Mouse (Mus musculus): ENCODE measurements around the gene Hmga1b. TPM values are rescaled to one million over a fixed set of nuclear protein-coding genes. Genes with fewer than 3 reads are reported as not detected.
"Not testable (repeated sequence)": the region's sequence is repeated elsewhere in the genome, so short reads cannot be mapped to it uniquely, and the experiment has no call there.

Hmga1b gene
- polyA plus RNA-seq (2015; fragmentation: Nextera tagmentation; extraction: Ambion mirVana), result 1.7 and 2.2 TPM in 2 replicates

DNA sequence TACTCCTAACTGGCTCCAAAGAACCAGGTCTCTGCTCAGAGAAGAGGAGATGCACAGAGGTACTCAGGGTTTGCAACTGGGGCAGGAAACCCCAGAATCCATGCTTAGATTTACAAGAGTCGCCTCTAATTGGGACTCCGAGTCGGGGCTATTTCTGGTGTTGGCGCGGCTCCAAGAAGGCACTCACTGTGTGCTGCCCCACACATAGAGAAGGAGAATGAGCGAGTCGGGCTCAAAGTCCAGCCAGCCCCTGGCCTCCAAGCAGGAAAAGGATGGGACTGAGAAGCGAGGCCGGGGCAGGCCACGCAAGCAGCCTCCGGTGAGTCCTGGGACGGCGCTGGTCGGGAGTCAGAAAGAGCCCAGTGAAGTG lies at the start of gene Hmga1b:
Hmga1b (plus strand) TSS at position 123 of the 370 bp plus-strand sequence.
- H3K4me2 ChIP-seq (ENCODE audit: low read length); H3K4me3 ChIP-seq (replicated peaks; ENCODE audit: low read length); H3K9ac ChIP-seq (replicated peaks; ENCODE audit: low read depth, low read length); H3K9me3 ChIP-seq (ENCODE audit: control insufficient read depth, low read length); H3K27ac ChIP-seq (ENCODE audit: low read length); ATAC-seq; H3K4me1 ChIP-seq (replicated peaks; ENCODE audit: control insufficient read depth, insufficient read depth, low read length); H3K36me3 ChIP-seq (ENCODE audit: control insufficient read depth, insufficient read depth); H3K27me3 ChIP-seq (replicated peaks; ENCODE audit: control insufficient read depth, insufficient read depth, low read length): not testable (repeated sequence)
- WGBS, result 18% methylated on average over 12 of the region's 14 CpGs

DNA sequence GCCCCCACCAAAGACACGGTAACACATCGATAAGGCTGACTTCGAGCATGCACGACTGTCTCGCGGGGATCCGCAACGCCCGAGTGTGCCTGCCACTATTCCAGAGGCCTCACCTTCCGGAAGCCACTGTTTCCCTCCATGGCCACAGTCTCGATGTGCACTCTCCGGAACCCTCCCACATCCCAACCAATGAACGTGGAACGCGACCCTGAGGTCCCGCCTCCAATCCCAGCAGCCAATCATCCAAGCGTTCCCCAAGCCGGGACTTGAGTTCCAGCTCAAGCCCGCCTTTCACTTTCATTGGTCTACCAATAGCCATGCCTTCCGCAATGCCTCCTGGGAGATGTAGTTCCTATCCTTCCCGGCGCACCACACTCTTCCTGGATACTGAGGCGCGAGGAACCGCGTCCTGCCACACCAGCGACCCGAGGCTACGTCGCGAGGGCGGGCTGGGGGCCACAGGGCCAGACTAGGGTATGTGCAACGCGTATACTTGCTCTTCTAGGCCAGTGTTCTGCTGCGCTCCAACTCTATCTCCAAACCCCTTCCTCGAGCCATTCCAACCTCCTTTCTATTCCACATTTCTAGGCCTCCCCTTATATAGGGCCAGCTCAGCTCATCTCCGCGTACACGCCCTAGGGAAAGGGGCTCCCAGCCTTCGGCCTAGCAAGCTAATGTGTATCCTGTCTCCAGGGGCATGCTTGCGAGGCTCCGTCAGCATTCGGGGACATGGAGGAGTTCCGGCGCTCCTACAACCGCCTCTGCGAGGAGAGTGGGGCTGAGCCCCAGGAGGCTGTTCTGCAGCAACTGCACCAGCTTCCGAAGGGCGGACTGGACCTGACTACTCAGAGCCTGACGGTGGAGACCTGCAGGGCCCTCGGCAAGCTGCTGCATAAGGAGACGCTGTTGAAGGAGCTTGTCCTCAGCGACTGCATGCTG lies 48.7 kb upstream of the Hmga1b start, which contains the start of the genes Cenpx and Lrrc45:
Cenpx (minus strand) TSS at position 159 of the 939 bp plus-strand sequence.
Lrrc45 (plus strand) TSS at position 346 of the 939 bp plus-strand sequence.
- Histone ChIP-seq H3K27ac (ENCODE audit: low read length) (peak within 1 kb of the TSS; percentile 74), H3K4me2 (ENCODE audit: low read length) (peak within 1 kb of the TSS; percentile 100), H3K4me3 (replicated peaks; ENCODE audit: low read length) (peak within 1 kb of the TSS; percentile 78), H3K4me1 (replicated peaks; ENCODE audit: control insufficient read depth, insufficient read depth, low read length) (peaks cover 20% of the 10 kb centered on the region), H3K9ac (replicated peaks; ENCODE audit: low read depth, low read length) (peak within 1 kb of the TSS; percentile 71), H3K36me3 (ENCODE audit: control insufficient read depth, insufficient read depth) (peaks cover 10% of the 10 kb centered on the region), H3K27me3 (replicated peaks; ENCODE audit: control insufficient read depth, insufficient read depth, low read length) (no peaks in the 10 kb centered on the region), H3K9me3 (ENCODE audit: control insufficient read depth, low read length) (no peaks in the 10 kb centered on the region)
- peak; percentile 98 for ATAC-seq
- 2% methylated on average over 53 of the region's 53 CpGs for WGBS

DNA sequence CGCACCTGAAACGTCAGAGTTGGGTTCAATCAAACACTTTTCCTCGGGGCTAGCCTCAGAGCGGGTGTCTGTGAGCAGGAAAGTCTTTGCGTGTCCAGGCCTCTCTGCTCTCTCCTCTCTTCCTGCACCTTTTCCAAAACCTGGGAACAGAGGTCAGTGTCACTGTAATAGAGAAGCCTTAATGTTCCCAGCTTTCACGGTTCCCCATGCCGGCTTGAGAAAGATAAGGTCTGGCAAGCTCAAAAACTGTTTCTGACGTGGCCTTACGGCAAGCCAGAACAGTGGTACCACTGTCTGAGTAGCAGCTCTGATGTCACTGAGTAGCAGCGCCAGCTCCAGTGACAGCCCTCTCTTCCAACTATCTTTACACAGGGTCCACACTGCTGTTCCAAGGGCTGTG lies 48.0 kb upstream of the Hmga1b start:
- H3K36me3 ChIP-seq (ENCODE audit: control insufficient read depth, insufficient read depth), result peaks cover 8% of the 10 kb centered on the region
- H3K4me1 ChIP-seq (replicated peaks; ENCODE audit: control insufficient read depth, insufficient read depth, low read length), result peaks cover 20% of the 10 kb centered on the region
- ATAC-seq, result no peak
- 53% methylated on average over 10 of the region's 10 CpGs for WGBS
- no peaks in the 10 kb centered on the region for H3K27me3 ChIP-seq (replicated peaks; ENCODE audit: control insufficient read depth, insufficient read depth, low read length)
- H3K9ac ChIP-seq (replicated peaks; ENCODE audit: low read depth, low read length), result peak overlapping the region; percentile 71
- H3K27ac ChIP-seq (ENCODE audit: low read length), result no peak overlapping the region
- peak overlapping the region; percentile 87 for H3K4me2 ChIP-seq (ENCODE audit: low read length)
- peak overlapping the region; percentile 78 for H3K4me3 ChIP-seq (replicated peaks; ENCODE audit: low read length)
- no peaks in the 10 kb centered on the region for H3K9me3 ChIP-seq (ENCODE audit: control insufficient read depth, low read length)

DNA sequence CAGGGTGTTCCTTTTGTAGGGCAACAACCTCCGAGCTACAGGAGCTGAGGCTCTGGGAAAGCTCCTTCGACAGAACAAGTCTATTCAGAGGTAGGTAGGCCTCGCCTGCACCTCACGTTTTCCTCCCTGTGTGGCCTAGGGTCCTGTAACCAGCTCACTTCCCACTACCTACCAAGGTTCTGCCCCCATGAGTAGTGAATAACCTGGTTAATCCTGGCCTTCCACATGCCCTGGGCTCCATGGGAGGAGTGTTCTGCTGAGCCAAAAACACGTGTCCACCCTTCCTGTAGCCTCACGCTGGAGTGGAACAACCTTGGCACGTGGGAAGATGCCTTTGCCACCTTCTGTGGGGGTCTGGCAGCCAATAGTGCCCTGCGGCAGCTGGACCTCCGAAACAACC lies 47.5 kb upstream of the Hmga1b start:
- no peak overlapping the region for H3K27ac ChIP-seq (ENCODE audit: low read length)
- no peak overlapping the region for H3K4me3 ChIP-seq (replicated peaks; ENCODE audit: low read length)
- ATAC-seq, result no peak
- no peaks in the 10 kb centered on the region for H3K27me3 ChIP-seq (replicated peaks; ENCODE audit: control insufficient read depth, insufficient read depth, low read length)
- no peak overlapping the region for H3K9ac ChIP-seq (replicated peaks; ENCODE audit: low read depth, low read length)
- H3K4me1 ChIP-seq (replicated peaks; ENCODE audit: control insufficient read depth, insufficient read depth, low read length), result peaks cover 20% of the 10 kb centered on the region
- WGBS, result 89% methylated on average over 9 of the region's 9 CpGs
- no peak overlapping the region for H3K4me2 ChIP-seq (ENCODE audit: low read length)
- no peaks in the 10 kb centered on the region for H3K9me3 ChIP-seq (ENCODE audit: control insufficient read depth, low read length)
- peaks cover 8% of the 10 kb centered on the region for H3K36me3 ChIP-seq (ENCODE audit: control insufficient read depth, insufficient read depth)

DNA sequence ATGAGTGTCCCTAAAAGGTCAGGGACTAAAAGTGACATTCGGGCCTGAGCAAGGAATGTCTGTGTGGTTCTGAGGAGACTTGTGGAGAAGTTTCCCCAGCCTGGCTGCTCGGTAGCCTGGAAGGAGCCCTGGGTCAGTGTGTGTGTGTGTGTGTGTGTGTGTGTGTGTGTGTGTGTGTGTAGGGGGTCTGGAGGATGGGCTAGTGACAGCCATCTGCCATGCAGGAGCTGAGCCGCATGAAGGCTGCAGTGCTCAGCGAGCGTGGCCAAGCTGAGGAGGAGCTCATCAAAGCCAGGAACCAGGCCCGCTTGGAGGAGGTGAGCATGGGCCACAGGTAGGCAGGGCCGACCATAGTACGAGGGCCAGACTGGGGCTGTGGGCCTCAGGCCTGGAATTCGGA lies 43.4 kb upstream of the Hmga1b start:
- Histone ChIP-seq H3K27me3 (replicated peaks; ENCODE audit: control insufficient read depth, insufficient read depth, low read length) (no peaks in the 10 kb centered on the region), H3K4me1 (replicated peaks; ENCODE audit: control insufficient read depth, insufficient read depth, low read length) (peaks cover 28% of the 10 kb centered on the region), H3K27ac (ENCODE audit: low read length) (no peak overlapping the region), H3K9me3 (ENCODE audit: control insufficient read depth, low read length) (no peaks in the 10 kb centered on the region), H3K4me3 (replicated peaks; ENCODE audit: low read length) (no peak overlapping the region), H3K9ac (replicated peaks; ENCODE audit: low read depth, low read length) (no peak overlapping the region), H3K36me3 (ENCODE audit: control insufficient read depth, insufficient read depth) (peaks cover 5% of the 10 kb centered on the region), H3K4me2 (ENCODE audit: low read length) (no peak overlapping the region)
- 93% methylated on average over 9 of the region's 9 CpGs for WGBS
- ATAC-seq, result no peak

DNA sequence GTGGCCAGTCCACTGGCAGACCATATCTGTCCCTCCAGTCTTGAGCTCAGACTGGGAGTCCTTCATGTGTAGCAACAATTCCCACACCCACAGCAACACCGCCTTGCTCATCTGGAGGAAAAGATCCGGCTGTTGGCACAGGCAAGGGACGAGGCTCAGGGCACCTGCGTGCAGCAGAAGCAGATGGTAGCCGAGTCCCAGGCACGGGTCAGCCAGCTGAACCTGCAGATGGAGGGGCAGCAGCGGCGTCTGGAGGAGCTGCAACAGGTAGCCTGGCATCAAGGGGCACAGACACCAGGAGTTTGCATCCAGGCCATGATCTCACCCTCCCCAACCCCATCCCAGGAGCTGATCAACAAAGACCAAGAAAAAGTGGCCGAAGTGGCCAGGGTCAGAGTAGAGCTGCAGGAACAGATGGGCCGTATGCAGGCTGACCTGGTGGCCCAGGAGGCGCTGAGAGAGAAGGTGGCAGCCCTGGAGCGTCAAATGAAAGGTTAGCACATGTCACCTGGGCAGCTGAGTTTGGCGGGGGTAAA lies 42.7 kb upstream of the Hmga1b start:
- Histone ChIP-seq H3K9me3 (ENCODE audit: control insufficient read depth, low read length) (no peaks in the 10 kb centered on the region), H3K4me1 (replicated peaks; ENCODE audit: control insufficient read depth, insufficient read depth, low read length) (peaks cover 21% of the 10 kb centered on the region), H3K27ac (ENCODE audit: low read length) (no peak overlapping the region), H3K4me3 (replicated peaks; ENCODE audit: low read length) (no peak overlapping the region), H3K9ac (replicated peaks; ENCODE audit: low read depth, low read length) (no peak overlapping the region), H3K27me3 (replicated peaks; ENCODE audit: control insufficient read depth, insufficient read depth, low read length) (no peaks in the 10 kb centered on the region), H3K36me3 (ENCODE audit: control insufficient read depth, insufficient read depth) (peaks cover 5% of the 10 kb centered on the region), H3K4me2 (ENCODE audit: low read length) (no peak overlapping the region)
- ATAC-seq, result no peak
- WGBS, result 90% methylated on average over 13 of the region's 13 CpGs

DNA sequence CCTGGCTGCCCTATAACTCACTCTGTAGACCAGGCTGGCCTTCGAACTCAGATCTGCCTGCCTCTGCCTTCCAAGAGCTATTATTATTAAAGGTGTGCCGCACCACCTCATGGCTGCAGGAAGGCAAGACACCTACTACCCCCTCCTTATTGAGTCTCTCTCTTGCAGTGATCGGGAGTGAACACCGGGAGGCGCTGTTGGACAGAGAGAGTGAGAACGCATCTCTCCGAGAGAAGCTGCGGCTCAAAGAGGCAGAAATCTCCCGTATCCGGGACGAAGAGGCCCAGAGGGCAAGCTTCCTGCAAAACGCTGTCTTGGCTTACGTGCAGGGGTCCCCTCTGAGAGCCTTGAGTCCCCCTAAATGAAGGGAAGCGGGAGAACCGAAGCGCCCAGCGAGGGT lies 42.1 kb upstream of the Hmga1b start:
- H3K9me3 ChIP-seq (ENCODE audit: control insufficient read depth, low read length), result no peaks in the 10 kb centered on the region
- H3K4me2 ChIP-seq (ENCODE audit: low read length), result peak overlapping the region; percentile 98
- H3K4me3 ChIP-seq (replicated peaks; ENCODE audit: low read length), result peak overlapping the region; percentile 74
- peak overlapping the region; percentile 87 for H3K9ac ChIP-seq (replicated peaks; ENCODE audit: low read depth, low read length)
- peaks cover 5% of the 10 kb centered on the region for H3K36me3 ChIP-seq (ENCODE audit: control insufficient read depth, insufficient read depth)
- peaks cover 21% of the 10 kb centered on the region for H3K4me1 ChIP-seq (replicated peaks; ENCODE audit: control insufficient read depth, insufficient read depth, low read length)
- 9% methylated on average over 17 of the region's 17 CpGs for WGBS
- peak; percentile 19; the same call in 1 of the 2 replicates for ATAC-seq
- H3K27ac ChIP-seq (ENCODE audit: low read length), result no peak overlapping the region
- H3K27me3 ChIP-seq (replicated peaks; ENCODE audit: control insufficient read depth, insufficient read depth, low read length), result no peaks in the 10 kb centered on the region

DNA sequence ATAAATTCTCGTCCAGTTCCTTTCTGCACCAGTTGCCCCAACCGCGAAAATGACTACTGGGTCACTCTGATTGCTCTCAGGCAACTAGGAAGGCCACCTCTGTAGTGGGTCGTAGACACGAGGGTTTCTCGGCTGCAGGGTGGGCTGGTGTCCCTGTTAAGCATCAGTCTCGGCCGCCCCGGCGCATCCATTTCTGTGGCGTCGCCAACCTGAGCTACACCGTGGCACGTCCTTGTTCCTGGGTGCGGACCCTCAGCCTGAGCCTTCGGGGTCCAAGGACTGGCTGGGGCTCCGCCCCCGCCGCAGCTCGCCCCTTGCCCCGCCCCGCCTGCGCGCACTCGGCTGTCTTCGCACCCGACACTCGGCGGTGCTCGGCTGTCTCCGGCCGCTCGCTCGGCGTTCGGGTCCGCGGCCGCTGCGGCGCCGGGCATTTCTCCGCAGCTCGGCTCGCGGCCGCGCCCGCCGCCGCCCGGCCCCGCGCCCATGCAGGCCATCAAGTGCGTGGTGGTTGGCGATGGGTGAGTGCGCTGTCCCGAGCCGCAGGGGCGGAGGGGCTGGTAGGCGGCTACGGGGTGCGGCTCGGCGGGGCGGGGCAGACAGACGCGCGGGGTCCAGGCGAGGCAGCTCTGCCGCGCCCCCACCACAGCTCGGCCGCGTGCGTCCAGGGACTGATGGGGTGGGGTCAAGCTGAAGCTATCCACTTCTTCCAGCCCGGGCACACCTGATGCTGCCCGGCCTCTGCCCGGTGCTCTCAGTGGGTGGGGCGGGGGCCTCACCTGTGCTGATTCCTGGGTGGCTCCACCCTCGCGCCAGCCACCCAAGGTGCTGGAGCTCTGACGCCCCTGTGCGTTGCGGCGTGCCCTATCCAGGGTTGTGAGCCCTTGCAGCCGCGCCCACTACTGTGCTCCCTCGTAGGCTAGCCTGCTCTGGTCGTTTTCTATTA lies 41.2 kb upstream of the Hmga1b start, which contains the start of gene Rac3:
Rac3 (plus strand) TSS at position 347 of the 943 bp plus-strand sequence.
- peak; percentile 90 for ATAC-seq
- Histone ChIP-seq H3K4me2 (ENCODE audit: low read length) (peak within 1 kb of the TSS; percentile 98), H3K4me3 (replicated peaks; ENCODE audit: low read length) (peak within 1 kb of the TSS; percentile 74), H3K4me1 (replicated peaks; ENCODE audit: control insufficient read depth, insufficient read depth, low read length) (peaks cover 21% of the 10 kb centered on the region), H3K36me3 (ENCODE audit: control insufficient read depth, insufficient read depth) (peaks cover 5% of the 10 kb centered on the region), H3K27ac (ENCODE audit: low read length) (no peak within 1 kb of the TSS; the same call in 1 of the 2 replicates), H3K27me3 (replicated peaks; ENCODE audit: control insufficient read depth, insufficient read depth, low read length) (no peaks in the 10 kb centered on the region), H3K9ac (replicated peaks; ENCODE audit: low read depth, low read length) (peak within 1 kb of the TSS; percentile 87), H3K9me3 (ENCODE audit: control insufficient read depth, low read length) (no peaks in the 10 kb centered on the region)
- WGBS, result under 1% methylated on average over 88 of the region's 90 CpGs
